Mouse (Mus musculus): ENCODE data around the gene Zfand4. TPM values are rescaled to one million over a fixed set of nuclear protein-coding genes. Genes with fewer than 3 reads are reported as not detected.

Zfand4 gene
- total RNA-seq, 1 experiment from 2014 or later, result 7.8 TPM

GRCm38 (mm10) chr6:116361463-116361862 lies 97.4 kb downstream of the Zfand4 start:
- ATAC-seq (replicated peaks; ENCODE audit: insufficient number of reproducible peaks, low FRiP score, low TSS enrichment, poor library complexity, severe bottlenecking), result no peak

GRCm38 (mm10) chr6:116361993-116362392 lies 98.0 kb downstream of the Zfand4 start:
- no peak for ATAC-seq (replicated peaks; ENCODE audit: insufficient number of reproducible peaks, low FRiP score, low TSS enrichment, poor library complexity, severe bottlenecking)

- no peak for ATAC-seq (replicated peaks; ENCODE audit: insufficient number of reproducible peaks, low FRiP score, low TSS enrichment, poor library complexity, severe bottlenecking)
These were observed 103.9 kb downstream of the Zfand4 start for GRCm38 (mm10) chr6:116367971-116368370.

- no peak for ATAC-seq (replicated peaks; ENCODE audit: insufficient number of reproducible peaks, low FRiP score, low TSS enrichment, poor library complexity, severe bottlenecking)
These were observed 105.8 kb downstream of the Zfand4 start for GRCm38 (mm10) chr6:116369811-116370210.

- ATAC-seq (replicated peaks; ENCODE audit: insufficient number of reproducible peaks, low FRiP score, low TSS enrichment, poor library complexity, severe bottlenecking), result no peak
These were observed 106.4 kb downstream of the Zfand4 start for GRCm38 (mm10) chr6:116370216-116370976.

- ATAC-seq (replicated peaks; ENCODE audit: insufficient number of reproducible peaks, low FRiP score, low TSS enrichment, poor library complexity, severe bottlenecking), result no peak
These were observed 107.5 kb downstream of the Zfand4 start for GRCm38 (mm10) chr6:116371500-116371899.

GRCm38 (mm10) chr6:116374136-116374535 lies 110.1 kb downstream of the Zfand4 start:
- no peak for ATAC-seq (replicated peaks; ENCODE audit: insufficient number of reproducible peaks, low FRiP score, low TSS enrichment, poor library complexity, severe bottlenecking)

GRCm38 (mm10) chr6:116374618-116375017 lies 110.6 kb downstream of the Zfand4 start:
- ATAC-seq (replicated peaks; ENCODE audit: insufficient number of reproducible peaks, low FRiP score, low TSS enrichment, poor library complexity, severe bottlenecking), result no peak

- ATAC-seq (replicated peaks; ENCODE audit: insufficient number of reproducible peaks, low FRiP score, low TSS enrichment, poor library complexity, severe bottlenecking), result no peak
These were observed 114.9 kb downstream of the Zfand4 start for GRCm38 (mm10) chr6:116378892-116379291.

Other genes with a start within 250 kb of the Zfand4 start
- 102 to 131 TPM (median 105 TPM) in 3 replicates for gene Tmcc1, start 70.7 kb upstream of the Zfand4 start, total RNA-seq (2017)
- gene Washc2, start 56.2 kb upstream of the Zfand4 start, total RNA-seq (2017), result 68.6 to 93.7 TPM (median 85.6 TPM) in 3 replicates
- gene March8, start 73.8 kb downstream of the Zfand4 start, total RNA-seq (2017), result 13.5 to 21.6 TPM (median 13.8 TPM) in 3 replicates
- 43.3 to 92.8 TPM (median 76.9 TPM) in 3 replicates for gene Alox5, start 197.0 kb downstream of the Zfand4 start, total RNA-seq (2017)
- not detected in 3 replicates for gene Olfr211, start 224.9 kb downstream of the Zfand4 start, total RNA-seq (2017)
- not detected in 3 replicates for gene Olfr212, start 242.3 kb downstream of the Zfand4 start, total RNA-seq (2017)